Mouse (Mus musculus): ENCODE measurements around the gene Zwilch.
A peak's percentile ranks its signal among the peaks of the same experiment; 100 is the strongest.
"Not testable (repeated sequence)": the region's sequence is repeated elsewhere in the genome, so short reads cannot be mapped to it uniquely, and the experiment has no call there.

Zwilch gene

GRCm38 (mm10) chr9:64172816-64173665 lies at the start of gene Zwilch, which contains the start of gene Rpl4:
Gene Zwilch (minus strand): TSS chr9:64173104.
Gene Rpl4 (plus strand): TSS chr9:64173375.
- DNase-seq (ENCODE audit: low read depth) = peak; percentile 88

- no peak for DNase-seq (ENCODE audit: low read depth)
These were observed 49.2 kb upstream of the Zwilch start for GRCm38 (mm10) chr9:64222098-64222497.

- DNase-seq (ENCODE audit: low read depth) = no peak
These were observed 48.6 kb upstream of the Zwilch start for GRCm38 (mm10) chr9:64221480-64221879.

GRCm38 (mm10) chr9:64220603-64221002 lies 47.7 kb upstream of the Zwilch start:
- no peak for DNase-seq (ENCODE audit: low read depth)

GRCm38 (mm10) chr9:64219772-64220420 lies 47.0 kb upstream of the Zwilch start:
- DNase-seq (ENCODE audit: low read depth) = no peak

GRCm38 (mm10) chr9:64219305-64219704 lies 46.4 kb upstream of the Zwilch start:
- DNase-seq (ENCODE audit: low read depth) = no peak

- peak; percentile 23 for DNase-seq (ENCODE audit: low read depth)
These were observed 45.0 kb upstream of the Zwilch start for GRCm38 (mm10) chr9:64217887-64218286.

GRCm38 (mm10) chr9:64216641-64217040 lies 43.7 kb upstream of the Zwilch start:
- peak; percentile 7 for DNase-seq (ENCODE audit: low read depth)

- DNase-seq (ENCODE audit: low read depth) = no peak
These were observed 43.2 kb upstream of the Zwilch start for GRCm38 (mm10) chr9:64216090-64216489.

GRCm38 (mm10) chr9:64214452-64214851 lies 41.5 kb upstream of the Zwilch start:
- no peak for DNase-seq (ENCODE audit: low read depth)

- DNase-seq (ENCODE audit: low read depth) = no peak
These were observed 34.7 kb upstream of the Zwilch start for GRCm38 (mm10) chr9:64207509-64208084.

- DNase-seq (ENCODE audit: low read depth) = peak; percentile 49
These were observed 30.0 kb upstream of the Zwilch start for GRCm38 (mm10) chr9:64202866-64203265.

GRCm38 (mm10) chr9:64202331-64202730 lies 29.4 kb upstream of the Zwilch start:
- peak; percentile 47 for DNase-seq (ENCODE audit: low read depth)

- DNase-seq (ENCODE audit: low read depth) = no peak
These were observed 27.0 kb upstream of the Zwilch start for GRCm38 (mm10) chr9:64199897-64200296.

- DNase-seq (ENCODE audit: low read depth) = not testable (repeated sequence)
These were observed 26.0 kb upstream of the Zwilch start for GRCm38 (mm10) chr9:64198763-64199418.

GRCm38 (mm10) chr9:64198068-64198762 lies 25.3 kb upstream of the Zwilch start:
- DNase-seq (ENCODE audit: low read depth) = no peak

- no peak for DNase-seq (ENCODE audit: low read depth)
These were observed 24.6 kb upstream of the Zwilch start for GRCm38 (mm10) chr9:64197524-64197923.

- DNase-seq (ENCODE audit: low read depth) = no peak
These were observed 22.6 kb upstream of the Zwilch start for GRCm38 (mm10) chr9:64195554-64195953.

- no peak for DNase-seq (ENCODE audit: low read depth)
These were observed 21.0 kb upstream of the Zwilch start for GRCm38 (mm10) chr9:64193879-64194278.

GRCm38 (mm10) chr9:64184166-64184840 lies 11.4 kb upstream of the Zwilch start:
- no peak for DNase-seq (ENCODE audit: low read depth)

GRCm38 (mm10) chr9:64183295-64183694 lies 10.4 kb upstream of the Zwilch start:
- not testable (repeated sequence) for DNase-seq (ENCODE audit: low read depth)
